Mouse (Mus musculus) kidney, adult 2 months (tissue): ENCODE measurements around the gene Rab25. TPM values are rescaled to one million over a fixed set of nuclear protein-coding genes. Genes with fewer than 3 reads are reported as not detected.
A peak's percentile ranks its signal among the peaks of the same experiment; 100 is the strongest.

Experiments
- DNase-seq: peaks from one replicate; pipeline ENCODE4 v3.0.0; 2021
- H3K27ac ChIP-seq: fragments of 200-500 bp; 2 replicates; pipeline ENCODE4 v1.5.1; 2012; ENCODE audit warnings: low read depth, low read length, control low read depth, inconsistent platforms; ENCODE audit not compliant: insufficient read depth
- H3K27me3 ChIP-seq: fragments of 200-500 bp; replicated peaks from 2 replicates; pipeline ENCODE4 v1.6.1; 2012; ENCODE audit warnings: mild to moderate bottlenecking, moderate library complexity, low read length, inconsistent platforms; ENCODE audit not compliant: control insufficient read depth, insufficient read depth
- H3K36me3 ChIP-seq: fragments of 200-500 bp; 2 replicates; pipeline ENCODE4 v1.6.1; 2012; ENCODE audit warnings: mild to moderate bottlenecking, moderate library complexity, low read length, inconsistent platforms; ENCODE audit not compliant: control insufficient read depth, insufficient read depth
- H3K4me1 ChIP-seq: fragments of 200-500 bp; 2 replicates; pipeline ENCODE4 v1.6.1; 2011; ENCODE audit warnings: low read length; ENCODE audit not compliant: control insufficient read depth, insufficient read depth
- H3K4me3 ChIP-seq: fragments of 200-500 bp; 2 replicates; pipeline ENCODE4 v1.5.1; 2011; ENCODE audit warnings: mild to moderate bottlenecking, low read depth, low read length, control low read depth; ENCODE audit not compliant: insufficient read depth
- CTCF ChIP-seq: fragments of 200-500 bp; conservative IDR thresholded peaks from 2 replicates; pipeline ENCODE4 v1.5.1; 2011; ENCODE audit warnings: low read depth, mild to moderate bottlenecking, control low read depth, low read length, moderate library complexity, mixed read lengths; ENCODE audit not compliant: insufficient read depth, insufficient read length
- POLR2A ChIP-seq: fragments of 200-500 bp; IDR thresholded peaks from one replicate; pipeline ENCODE4 v1.6.1; 2011; ENCODE audit warnings: low read depth, low read length, control low read depth
- WGBS: fragments of 180-500 bp; shearing (Covaris S2); methylation state at CpG from one replicate; pipeline ENCODE4 v1.1.7; 2018; 5-methylcytosine and 5-hydroxymethylcytosine counted together
- polyA plus RNA-seq: library from polyadenylated mRNA; depleted of rRNA; stranded (reverse); fragments of >200 nt; gene quantifications from 2 replicates; pipeline ENCODE4 v1.2.3, GENCODE M21; 2012

Rab25 gene
- polyA plus RNA-seq, 1 experiment = 50.1 TPM

DNA sequence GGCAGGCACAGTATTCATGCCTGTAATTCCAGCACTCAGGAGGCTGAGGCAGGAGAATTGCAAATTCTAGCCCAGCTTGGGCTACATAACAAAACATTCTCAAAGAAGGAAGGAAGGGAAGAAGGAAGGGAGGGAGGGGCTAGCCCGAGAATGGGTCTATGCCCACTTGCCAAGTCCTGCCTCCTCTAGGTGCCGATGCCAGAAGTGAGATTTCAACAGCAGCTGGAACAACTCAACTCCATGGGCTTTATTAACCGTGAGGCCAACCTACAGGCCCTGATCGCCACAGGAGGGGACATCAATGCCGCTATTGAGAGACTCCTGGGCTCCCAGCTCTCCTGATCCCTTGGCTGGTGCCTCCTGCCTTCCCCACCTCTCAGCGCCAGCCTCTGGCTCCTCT, 19.8 kb upstream of the Rab25 start:
- DNase-seq = no peak
- peaks cover 5% of the 10 kb centered on the region; the same call in 1 of the 2 replicates for H3K4me1 ChIP-seq
- H3K4me3 ChIP-seq = no peak overlapping the region
- peaks cover 3% of the 10 kb centered on the region for H3K36me3 ChIP-seq
- TF ChIP-seq CTCF = no peak
- TF ChIP-seq POLR2A = no peak
- no peak overlapping the region for H3K27ac ChIP-seq
- 69% methylated on average over 6 of the region's 6 CpGs for WGBS
- H3K27me3 ChIP-seq = no peaks in the 10 kb centered on the region

DNA sequence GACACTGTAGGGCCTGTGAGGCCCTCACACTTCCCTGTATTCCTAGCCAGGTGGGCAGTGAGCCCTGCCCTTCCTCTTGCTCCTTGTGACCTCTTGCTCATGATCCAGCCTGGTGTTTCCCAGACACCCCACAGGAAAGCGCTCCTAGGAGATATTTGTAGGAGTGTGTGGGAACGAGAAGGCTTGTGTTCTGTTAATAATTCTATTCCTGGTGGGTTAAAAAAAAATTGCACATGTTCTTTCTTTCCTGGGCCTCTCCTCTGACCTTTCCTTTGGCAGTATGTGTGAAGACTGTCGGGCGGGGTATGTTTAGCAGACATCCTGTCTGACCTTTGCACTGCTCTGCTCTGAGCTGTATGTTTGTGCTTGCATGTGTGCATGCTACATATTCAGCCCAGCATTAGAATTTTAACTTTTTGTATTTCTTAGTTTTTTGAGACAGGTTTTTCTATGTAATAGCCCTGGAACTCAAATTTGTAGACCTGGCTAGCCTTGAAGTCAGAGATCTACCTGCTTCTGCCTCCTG, 18.5 kb upstream of the Rab25 start:
- Histone ChIP-seq H3K4me3 (no peak overlapping the region), H3K27me3 (no peaks in the 10 kb centered on the region), H3K36me3 (peaks cover 3% of the 10 kb centered on the region), H3K27ac (no peak overlapping the region), H3K4me1 (peaks cover 5% of the 10 kb centered on the region; the same call in 1 of the 2 replicates)
- peak; percentile 53 for DNase-seq
- TF ChIP-seq CTCF (no peak), POLR2A (no peak)
- 45% methylated on average over 4 of the region's 4 CpGs for WGBS

DNA sequence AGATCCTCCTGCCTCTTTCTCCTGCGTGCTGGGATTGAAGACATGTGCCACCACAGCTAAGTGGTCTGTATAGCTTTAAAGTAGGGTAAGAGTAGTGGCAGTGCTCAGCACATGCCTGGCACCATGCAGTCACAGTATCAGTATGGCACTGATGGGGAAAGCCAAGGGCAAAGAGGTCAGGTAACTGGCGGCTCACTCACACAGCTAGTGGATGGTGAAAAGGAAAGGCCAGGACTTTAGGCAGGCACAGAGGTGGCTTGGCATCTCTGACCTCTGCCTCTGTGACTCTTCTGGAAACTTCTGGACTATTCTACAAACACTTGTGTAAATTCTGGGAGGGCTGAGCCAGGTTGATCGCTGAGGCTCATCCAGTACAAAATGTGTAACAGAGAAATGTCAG, 18.0 kb upstream of the Rab25 start:
- H3K27me3 ChIP-seq = no peaks in the 10 kb centered on the region
- peaks cover 5% of the 10 kb centered on the region; the same call in 1 of the 2 replicates for H3K4me1 ChIP-seq
- H3K27ac ChIP-seq = no peak overlapping the region
- no peak overlapping the region for H3K4me3 ChIP-seq
- peaks cover 3% of the 10 kb centered on the region for H3K36me3 ChIP-seq
- no peak for DNase-seq
- TF ChIP-seq CTCF (no peak), POLR2A (no peak)
- 59% methylated on average over 3 of the region's 3 CpGs for WGBS

DNA sequence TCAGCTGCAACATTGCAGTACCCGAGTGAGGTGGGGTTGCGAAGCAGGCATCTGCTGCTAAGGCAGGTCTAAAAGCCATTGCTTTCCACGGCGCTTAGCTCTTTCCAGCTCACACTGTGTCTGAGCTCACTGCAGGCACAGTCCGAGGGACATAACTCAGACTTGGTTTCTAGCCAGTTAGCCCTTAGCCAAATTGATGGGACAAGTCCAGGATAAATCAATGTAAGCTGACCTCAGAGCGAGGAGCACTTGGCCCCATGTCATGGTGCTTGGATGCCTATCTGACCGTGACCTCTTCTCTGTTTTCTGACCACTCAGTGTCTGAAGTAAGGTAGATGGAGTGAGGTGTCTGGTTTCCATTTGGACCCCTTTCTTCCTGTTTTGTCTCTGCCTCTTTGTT, 15.9 kb upstream of the Rab25 start:
- 53% methylated on average over 7 of the region's 7 CpGs for WGBS
- H3K4me3 ChIP-seq = no peak overlapping the region
- H3K4me1 ChIP-seq = peaks cover 5% of the 10 kb centered on the region; the same call in 1 of the 2 replicates
- peaks cover 4% of the 10 kb centered on the region for H3K36me3 ChIP-seq
- H3K27me3 ChIP-seq = no peaks in the 10 kb centered on the region
- no peak overlapping the region for H3K27ac ChIP-seq
- TF ChIP-seq CTCF (no peak), POLR2A (no peak)
- DNase-seq = no peak

DNA sequence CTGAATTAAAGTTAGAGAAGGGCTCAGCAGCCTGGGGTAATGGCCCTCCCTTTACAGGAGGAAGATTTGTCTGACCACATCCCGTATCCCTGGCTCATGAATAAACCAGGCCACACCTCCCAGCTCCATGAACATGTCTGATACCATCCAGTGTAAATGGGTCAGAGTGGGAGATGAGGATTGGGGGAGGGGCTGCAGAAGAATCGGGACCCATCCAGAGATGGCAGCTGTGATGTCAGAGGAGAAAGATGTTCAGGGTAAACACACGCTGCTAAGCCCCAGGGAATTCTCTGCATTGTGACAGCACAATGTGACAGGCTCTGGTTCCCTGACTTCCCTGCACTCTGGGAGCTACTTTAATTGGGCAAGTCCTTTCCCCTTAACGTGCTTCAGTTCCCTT, 15.3 kb upstream of the Rab25 start:
- no peaks in the 10 kb centered on the region for H3K27me3 ChIP-seq
- H3K4me1 ChIP-seq = peaks cover 5% of the 10 kb centered on the region; the same call in 1 of the 2 replicates
- no peak overlapping the region for H3K4me3 ChIP-seq
- 47% methylated on average over 4 of the region's 4 CpGs for WGBS
- peaks cover 4% of the 10 kb centered on the region for H3K36me3 ChIP-seq
- no peak for TF ChIP-seq CTCF
- TF ChIP-seq POLR2A = no peak
- no peak overlapping the region for H3K27ac ChIP-seq
- no peak for DNase-seq

DNA sequence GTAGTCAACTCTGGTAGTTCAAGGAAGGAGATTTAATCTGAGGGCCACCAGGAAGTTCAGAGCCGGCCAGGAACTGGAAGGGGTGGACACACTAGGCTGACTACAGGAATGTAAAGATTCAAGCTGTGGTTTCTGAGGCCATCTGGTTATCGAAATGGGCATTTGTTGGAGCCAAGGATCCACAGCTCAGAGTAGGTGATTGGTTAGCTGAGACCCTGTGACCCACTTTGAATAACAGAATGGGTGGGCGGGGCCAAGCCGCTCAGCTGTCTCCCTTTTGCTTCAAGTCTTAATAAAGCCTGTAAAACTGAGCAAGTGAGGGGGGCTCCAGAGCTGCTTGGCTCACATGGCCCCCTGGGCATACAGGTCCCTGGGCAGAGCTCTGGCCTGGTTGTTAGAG, 13.9 kb upstream of the Rab25 start:
- peaks cover 2% of the 10 kb centered on the region; the same call in 1 of the 2 replicates for H3K36me3 ChIP-seq
- 51% methylated on average over 4 of the region's 4 CpGs for WGBS
- peak overlapping the region; percentile 56; the same call in 1 of the 2 replicates for H3K27ac ChIP-seq

DNA sequence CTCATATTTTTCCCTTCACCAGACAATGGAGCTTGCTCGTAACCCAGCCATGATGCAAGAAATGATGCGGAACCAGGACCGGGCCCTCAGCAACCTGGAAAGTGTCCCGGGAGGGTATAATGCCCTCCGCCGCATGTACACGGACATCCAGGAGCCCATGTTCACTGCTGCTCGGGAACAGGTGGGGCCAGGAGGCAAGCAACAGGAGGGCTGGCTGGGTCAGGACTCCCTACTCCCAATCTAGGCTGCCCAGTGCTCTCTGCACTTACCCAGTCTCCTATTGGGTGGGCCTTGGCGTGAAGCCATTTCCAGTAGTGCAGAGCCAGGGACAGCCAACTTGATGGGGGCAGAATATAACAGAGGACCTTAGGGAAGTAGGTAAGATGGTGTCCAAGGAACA, 11.5 kb upstream of the Rab25 start:
- TF ChIP-seq POLR2A = no peak
- Histone ChIP-seq H3K27me3 (no peaks in the 10 kb centered on the region), H3K4me1 (no peaks in the 10 kb centered on the region; the same call in 1 of the 2 replicates), H3K36me3 (peaks cover 4% of the 10 kb centered on the region), H3K27ac (no peak overlapping the region), H3K4me3 (no peak overlapping the region)
- DNase-seq = no peak
- 80% methylated on average over 9 of the region's 9 CpGs for WGBS

More for the DNA sequence above, 13.9 kb upstream of the Rab25 start:
- DNase-seq = peak; percentile 66
- TF ChIP-seq POLR2A (no peak), CTCF (no peak)
- H3K4me1 ChIP-seq = peaks cover 5% of the 10 kb centered on the region; the same call in 1 of the 2 replicates
- H3K4me3 ChIP-seq = no peak overlapping the region
- H3K27me3 ChIP-seq = no peaks in the 10 kb centered on the region

DNA sequence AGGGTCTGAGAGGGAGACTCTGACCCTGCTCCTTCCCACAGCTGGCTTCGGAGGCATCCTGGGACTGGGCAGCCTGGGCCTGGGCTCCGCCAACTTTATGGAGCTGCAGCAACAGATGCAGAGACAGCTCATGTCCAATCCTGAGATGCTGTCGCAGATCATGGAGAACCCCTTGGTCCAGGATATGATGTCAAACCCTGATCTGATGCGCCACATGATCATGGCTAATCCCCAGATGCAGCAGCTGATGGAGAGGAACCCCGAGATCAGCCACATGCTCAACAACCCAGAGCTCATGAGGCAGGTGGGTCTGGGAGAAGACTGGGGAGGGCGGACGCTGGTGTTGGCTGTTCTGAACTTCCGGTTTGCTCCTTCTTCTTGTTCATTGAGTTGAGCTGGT, 8.5 kb upstream of the Rab25 start:
- TF ChIP-seq CTCF (no peak), POLR2A (no peak)
- Histone ChIP-seq H3K27me3 (no peaks in the 10 kb centered on the region), H3K4me3 (no peak overlapping the region), H3K4me1 (peaks cover 5% of the 10 kb centered on the region; the same call in 1 of the 2 replicates), H3K36me3 (peaks cover 4% of the 10 kb centered on the region), H3K27ac (no peak overlapping the region)
- WGBS = 94% methylated on average over 8 of the region's 8 CpGs
- DNase-seq = no peak
